Mouse (Mus musculus) retina, postnatal 7 days (tissue): ENCODE measurements around the gene Scand1.

Experiments used
- DNase-seq: peaks from one replicate; pipeline ENCODE4 v3.0.0-alpha.2; 2012; ENCODE audit warnings: low read depth, low spot score

Scand1 gene

DNA sequence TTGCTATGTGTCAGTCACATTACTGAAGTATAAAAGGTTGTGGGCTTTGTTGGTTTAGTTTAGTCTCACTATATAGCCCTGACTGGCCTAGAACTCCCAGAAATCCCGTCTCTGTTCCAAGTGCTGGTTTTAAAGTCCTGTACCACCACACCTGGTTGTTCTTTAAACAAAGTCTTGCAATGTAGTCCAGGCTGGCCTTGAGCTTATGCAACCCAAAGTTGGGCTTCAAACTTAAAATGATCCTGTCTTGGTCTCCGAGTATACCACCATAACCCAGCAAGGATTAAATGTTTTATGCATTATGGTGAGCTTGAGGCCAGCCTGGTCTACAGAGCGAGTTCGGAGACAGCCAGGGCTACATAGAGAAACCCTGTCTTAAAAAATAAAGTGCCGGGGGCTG, 2.6 kb downstream of the Scand1 start:
- DNase-seq: no peak

DNA sequence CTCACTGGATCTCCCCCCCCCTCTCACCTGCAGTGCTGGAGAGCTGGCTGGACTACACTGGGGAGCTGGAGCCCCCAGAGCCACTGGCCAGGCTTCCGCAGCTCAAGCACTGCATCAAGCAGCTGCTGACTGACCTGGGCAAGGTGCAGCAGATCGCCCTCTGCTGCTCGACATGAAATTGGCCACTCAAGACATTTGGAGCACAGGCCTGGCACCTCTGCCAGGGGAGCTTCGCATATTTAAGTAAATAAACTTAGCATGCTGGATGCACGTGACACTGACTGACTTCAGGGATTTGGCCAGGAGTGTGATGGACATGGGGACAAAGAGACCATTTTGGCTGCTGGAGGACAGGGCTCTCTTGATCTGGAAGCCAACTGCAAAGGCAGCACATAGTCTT, 5.2 kb downstream of the Scand1 start:
- DNase-seq: peak; percentile 6

DNA sequence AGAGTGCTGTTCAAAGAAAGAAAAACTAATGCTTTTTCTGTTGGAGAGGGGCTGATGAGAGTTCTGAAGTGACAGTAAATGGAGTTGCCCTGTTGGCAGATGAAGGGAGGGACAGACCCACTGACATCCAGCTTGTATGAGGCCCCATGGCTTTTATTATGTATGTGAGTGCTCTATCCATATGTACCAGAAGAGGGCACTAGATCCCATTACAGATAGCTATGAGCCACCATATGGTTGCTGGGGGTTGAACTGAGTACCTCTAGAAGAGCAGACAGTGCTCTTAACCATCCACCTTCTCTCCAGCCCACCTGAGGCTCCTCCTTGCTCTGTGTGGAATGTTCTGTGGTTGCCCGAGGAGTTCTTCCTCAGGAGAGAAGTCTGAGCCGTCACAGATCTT, 6.7 kb downstream of the Scand1 start:
- DNase-seq: no peak

DNA sequence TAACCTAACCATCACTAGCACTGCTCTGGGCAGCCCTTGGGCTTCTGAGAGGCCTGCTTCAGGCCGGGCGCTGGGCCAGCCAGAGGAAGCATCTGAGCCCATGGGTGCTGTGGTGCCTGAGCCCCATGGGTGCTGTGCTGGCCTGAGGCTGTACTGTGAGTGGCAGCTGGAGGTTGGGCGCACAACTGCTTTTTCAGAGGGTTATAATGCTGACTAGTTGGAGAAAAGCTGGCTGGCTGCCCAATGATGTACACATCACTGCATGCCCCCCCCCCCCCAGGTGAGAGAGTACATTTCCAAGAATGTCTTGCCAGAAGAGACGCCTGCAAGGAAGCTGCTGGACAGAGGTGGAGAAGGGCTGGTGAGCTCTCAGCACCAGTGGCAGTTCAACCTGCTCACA, 8.2 kb downstream of the Scand1 start:
- no peak for DNase-seq

DNA sequence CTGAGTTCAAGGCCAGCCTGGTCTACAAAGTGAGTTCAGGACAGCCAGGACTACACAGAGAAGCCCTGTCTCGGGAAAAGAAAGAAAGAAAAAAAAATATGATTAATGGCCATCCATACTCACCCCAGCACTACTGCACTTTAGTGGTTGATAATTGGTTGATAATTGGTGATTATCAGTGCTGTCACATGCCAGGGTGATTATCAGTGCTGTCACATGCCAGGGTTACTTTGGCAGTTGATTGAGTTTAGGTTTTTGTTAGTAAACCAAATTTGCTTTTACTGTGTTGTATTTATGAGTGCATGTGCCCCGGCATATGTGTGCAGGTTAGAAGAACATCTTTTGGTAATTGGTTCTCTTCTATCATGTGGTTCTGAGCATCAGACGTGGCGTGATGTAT, 10.4 kb downstream of the Scand1 start:
- no peak for DNase-seq

DNA sequence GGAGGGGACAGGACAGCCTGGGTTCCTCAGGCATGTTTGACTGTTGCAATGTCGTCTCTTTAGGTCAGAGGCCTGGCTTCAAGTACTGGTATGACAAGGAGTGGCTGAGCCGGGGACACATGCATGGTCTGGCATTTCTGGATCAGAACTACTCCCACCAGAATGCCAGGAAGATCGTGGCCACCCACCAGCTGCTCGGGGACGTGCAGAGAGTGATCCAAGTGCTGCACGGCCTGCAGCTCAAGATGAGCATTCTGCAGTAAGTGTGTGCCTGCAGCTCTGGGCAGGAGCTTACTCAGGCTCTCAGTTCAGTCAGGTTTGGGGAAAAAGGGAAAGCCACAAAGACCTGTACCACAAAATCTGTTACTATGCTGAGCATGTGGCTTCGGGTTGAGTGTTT, 14.0 kb downstream of the Scand1 start:
- no peak for DNase-seq

DNA sequence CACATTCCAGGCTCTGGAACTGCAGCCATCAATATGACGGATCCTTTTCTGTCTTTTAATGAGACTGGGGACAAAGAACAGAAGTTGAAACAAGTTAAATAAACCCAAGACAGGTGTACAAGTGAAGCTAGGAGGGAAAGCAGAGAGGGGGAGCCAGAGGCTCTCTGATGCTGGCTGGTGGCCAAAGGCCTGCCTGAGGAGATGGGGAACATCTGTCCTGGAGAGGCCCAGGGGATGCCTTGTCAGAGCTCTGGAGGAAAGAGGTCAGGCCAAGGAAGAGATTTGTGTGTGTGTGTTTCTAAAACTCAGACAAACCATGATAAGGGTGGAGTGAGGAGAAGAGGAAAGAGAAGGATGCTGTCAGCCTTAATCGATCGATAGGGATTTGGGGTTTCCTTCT, 14.9 kb downstream of the Scand1 start:
- DNase-seq: no peak

DNA sequence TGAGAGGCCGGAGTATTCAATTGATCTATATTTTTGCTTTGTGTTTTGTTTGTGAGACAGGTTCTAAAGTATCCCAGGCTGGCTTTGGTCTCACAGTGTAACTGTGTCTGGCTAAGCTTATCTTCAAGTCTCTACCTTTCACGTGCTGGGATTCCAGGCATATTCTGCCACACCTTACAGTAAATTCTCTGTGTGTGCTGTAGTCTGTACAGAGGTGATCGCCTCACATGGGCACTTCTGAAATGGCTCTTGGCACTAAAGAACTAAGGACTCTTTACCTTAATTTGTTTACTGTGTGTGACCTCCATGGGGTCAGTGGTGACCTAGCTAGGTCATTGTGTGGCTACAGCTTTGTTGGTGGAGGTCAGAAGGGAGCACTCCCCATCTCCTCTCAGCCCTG, 16.3 kb downstream of the Scand1 start:
- no peak for DNase-seq

DNA sequence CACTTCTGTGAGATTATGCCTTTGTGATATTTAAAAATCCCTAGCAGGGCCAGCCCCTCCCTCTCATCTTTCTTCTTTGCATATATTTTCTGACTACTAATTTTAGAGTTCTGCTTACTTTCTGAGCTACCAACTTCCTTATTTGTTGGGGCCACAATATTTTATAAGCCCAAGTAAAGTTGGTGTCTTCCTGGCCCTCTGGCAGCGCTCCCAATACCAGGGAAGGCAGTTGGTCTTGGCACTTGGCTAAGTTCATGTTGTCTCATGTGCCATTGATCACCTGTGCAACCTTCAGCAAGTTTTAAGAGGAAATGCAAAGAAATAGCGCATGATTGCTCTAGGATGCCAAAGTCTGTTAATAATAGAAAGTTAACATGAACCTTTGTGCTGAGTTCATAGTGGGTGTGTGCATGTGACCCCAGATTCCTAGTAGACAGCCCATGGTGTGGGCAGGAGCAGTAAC, 16.9 kb downstream of the Scand1 start:
- DNase-seq: no peak

DNA sequence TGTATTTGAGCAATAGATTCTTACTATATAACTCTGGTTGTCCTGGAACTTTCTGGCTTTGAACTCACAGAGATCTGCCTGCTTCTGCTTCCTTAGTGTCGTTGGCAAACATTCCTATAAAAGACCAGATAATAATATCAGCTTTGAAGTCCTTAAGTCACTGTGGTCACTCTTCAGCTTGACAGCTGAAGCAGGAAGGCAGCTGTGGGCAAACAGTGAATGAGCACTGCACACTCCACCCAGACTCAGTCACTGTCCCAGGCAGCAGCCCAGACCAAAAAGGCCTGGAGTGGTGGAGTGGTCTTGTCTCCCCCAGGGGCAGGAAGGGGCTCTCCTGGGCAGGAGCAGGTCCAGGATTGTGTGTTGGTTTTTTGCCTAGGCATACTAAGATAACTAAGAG, 20.5 kb downstream of the Scand1 start:
- no peak for DNase-seq

DNA sequence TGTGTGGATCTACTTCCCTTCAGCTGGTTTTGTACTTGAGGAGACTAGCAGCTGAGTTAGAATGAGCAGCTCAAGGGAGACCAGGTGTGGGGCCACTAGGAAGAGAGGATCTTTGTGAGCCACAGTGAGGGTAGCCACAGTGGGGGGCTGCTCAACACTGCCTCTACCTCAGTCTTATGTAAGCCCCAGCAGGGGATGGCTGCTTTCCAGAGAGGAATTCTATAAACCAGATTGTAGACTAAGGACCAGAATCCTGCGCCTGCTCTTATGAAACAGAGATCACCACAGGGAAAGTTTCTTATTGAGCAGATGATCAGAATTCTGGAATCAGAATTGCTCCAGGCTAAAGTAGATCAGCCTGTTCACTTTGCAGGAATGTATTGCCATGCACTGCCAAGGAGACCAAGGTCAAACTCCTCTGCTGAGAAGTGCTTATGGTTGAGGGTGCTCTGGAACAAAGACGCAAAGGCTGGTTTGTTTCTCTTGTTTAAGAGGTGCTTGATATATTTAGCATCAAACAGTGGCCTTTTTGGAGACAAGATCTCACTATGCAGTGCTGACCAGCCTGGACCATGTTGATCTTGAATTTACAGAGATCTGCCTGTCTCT, 22.8 kb downstream of the Scand1 start:
- DNase-seq: no peak

DNA sequence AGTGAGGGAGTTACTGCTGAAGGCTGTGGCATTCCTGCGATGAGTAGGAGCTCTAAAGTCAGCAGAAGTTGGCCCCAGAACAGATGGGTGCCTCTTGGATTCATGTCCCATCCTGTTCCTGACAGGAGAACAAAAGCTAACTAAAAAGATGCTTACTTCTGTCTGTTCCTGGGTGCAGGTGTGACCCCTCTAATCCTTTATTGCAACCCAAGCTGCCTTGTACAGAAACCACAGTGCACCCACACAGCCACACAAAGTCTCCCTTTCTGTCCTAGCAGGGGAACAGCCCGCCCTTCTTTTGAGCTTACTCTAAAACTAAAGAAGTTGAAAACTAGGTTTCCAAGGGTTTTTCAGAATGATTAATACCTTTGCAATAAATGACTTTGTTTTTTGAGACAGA, 24.3 kb downstream of the Scand1 start:
- DNase-seq: no peak

DNA sequence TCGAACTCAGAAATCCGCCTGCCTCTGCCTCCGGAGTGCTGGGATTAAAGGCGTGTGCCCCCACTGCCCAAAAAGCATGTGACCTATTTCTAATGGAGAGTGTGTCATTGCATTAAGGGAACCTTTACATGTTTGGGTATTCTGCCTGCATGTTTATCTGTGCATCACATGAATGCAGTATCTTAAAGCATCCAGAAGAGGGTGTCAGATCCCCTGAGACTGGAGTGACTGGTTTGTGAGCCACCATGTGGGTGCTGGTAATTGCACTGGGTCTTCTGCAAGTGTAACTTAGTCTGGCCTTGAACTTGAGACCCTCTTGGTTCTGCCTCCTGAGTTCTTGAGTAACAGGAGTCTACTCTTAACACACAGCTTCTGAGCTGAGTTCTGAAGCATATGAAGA, 25.8 kb downstream of the Scand1 start:
- DNase-seq: no peak

DNA sequence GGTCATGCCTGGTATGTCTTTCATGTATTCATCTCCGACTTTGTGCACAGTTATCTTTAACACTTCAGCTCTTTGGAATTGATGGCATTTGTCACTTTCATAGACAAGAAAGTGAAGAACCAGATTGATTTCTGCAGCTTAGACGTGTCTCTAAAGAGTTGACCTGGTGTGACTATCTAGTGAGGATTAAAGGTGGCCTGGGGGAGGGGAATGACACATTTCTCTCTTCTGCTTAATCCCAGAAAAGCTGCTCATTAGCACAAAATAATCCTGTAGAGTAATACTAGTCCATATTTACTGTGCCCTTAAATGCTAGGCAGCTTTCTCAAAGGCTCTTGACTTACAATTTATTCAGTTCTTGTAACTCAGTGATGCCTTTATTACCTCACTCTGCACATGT, 27.3 kb downstream of the Scand1 start:
- DNase-seq: peak; percentile 64

DNA sequence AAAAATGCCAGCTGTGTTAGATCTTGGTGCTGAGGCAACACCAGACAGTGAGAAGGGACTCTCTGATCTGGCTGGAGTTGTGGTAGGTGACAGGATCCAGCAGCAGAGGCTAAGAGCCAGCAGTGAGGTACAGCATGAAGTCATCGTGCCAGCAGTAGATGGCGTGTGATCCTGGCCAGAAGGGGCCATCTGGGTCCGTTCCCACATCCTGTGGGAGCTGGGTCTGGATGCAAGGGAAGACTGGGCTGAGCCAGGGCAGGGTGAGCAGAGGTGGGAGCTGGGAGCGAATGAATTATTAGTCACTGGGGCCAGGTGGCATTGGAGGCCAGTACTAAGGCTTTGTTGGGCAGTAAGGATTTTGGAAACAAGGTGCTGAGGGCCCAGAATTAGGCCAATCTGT, 31.3 kb downstream of the Scand1 start:
- DNase-seq: no peak

DNA sequence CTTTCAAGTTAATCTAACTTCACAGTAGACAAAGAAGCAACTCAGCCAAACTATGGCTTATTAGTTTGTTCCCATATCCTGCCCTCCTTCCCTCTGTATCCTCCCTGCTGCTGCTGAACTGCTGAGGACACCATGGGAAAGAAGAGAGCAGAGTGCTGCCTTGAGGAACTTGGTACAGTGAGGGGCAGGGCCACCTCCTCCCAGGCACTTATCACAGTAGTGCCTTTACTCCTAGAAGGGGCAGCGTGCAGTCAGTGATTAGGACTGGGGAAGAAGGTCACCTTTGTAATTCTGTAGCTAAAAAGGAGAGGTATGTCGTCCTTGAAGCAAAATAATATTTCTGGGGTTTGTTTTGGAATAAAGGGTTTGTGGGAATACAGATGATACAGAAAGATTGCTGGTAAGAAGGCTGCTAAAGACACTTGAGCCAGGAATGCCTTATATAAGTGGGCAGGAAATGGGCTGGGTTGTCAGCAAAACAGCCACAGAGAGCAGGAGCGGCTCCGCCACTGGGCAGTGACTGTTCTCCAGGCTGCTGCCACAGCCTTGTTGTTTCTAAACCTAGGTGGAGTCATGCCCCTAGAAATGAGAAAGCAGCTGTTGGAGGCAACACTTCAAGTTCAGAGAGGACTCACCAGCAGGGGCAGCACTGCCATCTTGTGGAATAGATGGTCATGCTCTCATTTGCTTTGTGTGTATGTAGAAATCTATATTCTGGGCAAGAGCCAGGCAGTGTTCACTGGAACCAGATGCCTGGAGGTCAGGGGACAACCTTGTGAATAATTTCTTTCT, 34.1 kb downstream of the Scand1 start:
- peak; percentile 79 for DNase-seq

DNA sequence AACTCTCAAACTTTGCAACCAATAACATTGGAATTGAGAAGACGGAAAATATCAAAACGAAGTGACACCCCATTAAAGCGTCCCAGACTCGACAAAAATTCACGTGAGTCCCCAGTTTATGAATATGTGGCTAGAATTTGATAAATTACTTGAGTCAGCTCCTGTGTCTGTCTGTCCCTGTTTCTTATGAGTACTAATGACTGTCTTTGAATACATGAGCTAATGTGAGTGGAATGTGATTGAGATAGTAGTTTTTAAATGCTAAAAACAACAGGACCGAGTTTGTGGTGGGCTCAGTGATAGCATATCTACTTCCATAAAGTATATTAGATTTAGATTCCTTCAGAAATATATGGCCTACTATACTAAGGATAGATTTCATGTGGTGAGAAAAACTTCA, 40.0 kb downstream of the Scand1 start:
- DNase-seq: no peak

DNA sequence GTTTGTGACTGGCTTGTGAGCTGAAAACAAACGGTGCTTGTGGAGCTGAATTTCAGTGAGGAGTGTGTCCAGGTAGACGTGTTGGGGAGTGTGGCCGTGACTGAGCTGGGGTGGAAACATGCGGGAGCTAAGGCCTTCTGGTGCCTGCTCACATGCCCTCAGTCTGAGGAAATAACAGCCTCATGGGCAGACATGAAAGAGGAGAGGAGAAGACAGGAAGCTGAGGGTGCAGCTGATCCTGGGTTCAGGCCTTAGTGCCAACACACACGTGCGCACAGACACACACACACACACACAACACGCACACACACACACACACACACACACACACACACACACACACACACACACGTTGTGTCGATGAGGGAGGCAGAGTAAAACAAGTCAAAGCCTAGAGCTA, 44.9 kb downstream of the Scand1 start:
- no peak for DNase-seq

DNA sequence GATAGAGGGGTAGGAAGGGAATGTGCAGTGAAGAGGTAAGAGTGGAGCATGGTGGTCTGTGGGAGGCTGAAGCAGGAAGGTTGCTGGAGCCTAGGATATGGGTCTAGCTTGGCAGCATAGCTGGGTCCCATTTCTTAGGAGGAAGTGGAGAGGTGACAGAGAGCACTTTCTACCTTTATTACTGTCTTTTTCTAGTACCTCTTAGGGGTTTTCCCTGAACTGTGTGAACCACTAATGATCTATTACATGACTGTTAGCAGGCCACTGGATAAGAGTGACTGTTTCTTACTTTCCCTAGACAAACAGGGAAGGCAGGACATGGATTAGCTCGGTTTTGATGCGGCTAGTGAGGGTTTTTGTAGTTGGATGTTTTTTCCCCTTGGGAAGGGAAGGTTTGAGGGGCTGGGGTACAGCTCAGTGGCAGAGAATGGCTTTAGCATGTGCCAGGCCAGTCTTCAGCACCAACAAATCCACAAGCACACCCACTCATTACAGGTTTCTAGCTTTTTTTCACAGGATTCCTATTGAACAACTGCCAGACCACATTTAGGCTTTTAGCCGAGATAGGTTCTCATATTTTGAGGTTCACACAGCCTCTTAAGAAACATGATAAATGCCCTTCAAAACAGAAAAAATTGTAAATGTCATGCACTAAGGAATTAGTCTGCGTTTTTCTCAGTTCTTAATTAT, 49.2 kb downstream of the Scand1 start:
- DNase-seq: no peak
